Mouse (Mus musculus) neural tube, embryonic 12.5 days (tissue): ENCODE measurements at regions not wholly inside any gene's neighbourhood (a gene's known extent, or its start where the extent isn't known, plus 50 kb on each side); places are given as distances from the start of the nearest gene placed in this dataset.

Source experiments
- ATAC-seq: fragments of 200-750 bp; cut with Nextera tagmentation; 2 replicates; pipeline ENCODE4 v1.8.0; 2017; ENCODE audit warnings: low read depth, mild to moderate bottlenecking, moderate TSS enrichment, moderate library complexity; ENCODE audit not compliant: low FRiP score
- H3K27ac ChIP-seq: fragments of 300-500 bp; sonication (generic); 2 replicates; pipeline ENCODE4 v1.5.1; 2016
- H3K27me3 ChIP-seq: fragments of 300-500 bp; sonication (generic); replicated peaks from 2 replicates; pipeline ENCODE4 v1.6.1; 2016; ENCODE audit warnings: mild to moderate bottlenecking
- H3K36me3 ChIP-seq: fragments of 300-500 bp; sonication (generic); 2 replicates; pipeline ENCODE4 v1.6.1; 2016; ENCODE audit warnings: mild to moderate bottlenecking
- H3K4me1 ChIP-seq: fragments of 300-500 bp; sonication (generic); 2 replicates; pipeline ENCODE4 v1.6.1; 2016
- H3K4me2 ChIP-seq: fragments of 300-500 bp; sonication (generic); replicated peaks from 2 replicates; pipeline ENCODE4 v1.6.1; 2016; ENCODE audit warnings: mild to moderate bottlenecking
- H3K4me3 ChIP-seq: fragments of 300-500 bp; sonication (generic); 2 replicates; pipeline ENCODE4 v1.5.1; 2016
- H3K9ac ChIP-seq: fragments of 300-500 bp; sonication (generic); 2 replicates; pipeline ENCODE4 v1.6.1; 2016; ENCODE audit warnings: mild to moderate bottlenecking
- H3K9me3 ChIP-seq: fragments of 300-500 bp; sonication (generic); 2 replicates; pipeline ENCODE4 v1.6.1; 2016; ENCODE audit warnings: mild to moderate bottlenecking
- WGBS: fragments of 180-500 bp; shearing (Covaris S2); methylation state at CpG from one replicate; pipeline ENCODE4 v1.1.7; 2016; 5-methylcytosine and 5-hydroxymethylcytosine counted together

GRCm38 (mm10) chr13:48717036-48717435 lies 54.2 kb downstream of the Barx1 start:
- H3K36me3 ChIP-seq = no peaks in the 10 kb centered on the region
- H3K4me3 ChIP-seq = no peak overlapping the region
- no peak overlapping the region for H3K9ac ChIP-seq
- no peak overlapping the region for H3K27ac ChIP-seq
- 63% methylated on average over 16 of the region's 16 CpGs for WGBS
- H3K4me2 ChIP-seq = no peak overlapping the region
- ATAC-seq = no peak
- no peaks in the 10 kb centered on the region for H3K4me1 ChIP-seq
- peaks cover 7% of the 10 kb centered on the region; the same call in 1 of the 2 replicates for H3K9me3 ChIP-seq
- H3K27me3 ChIP-seq = no peaks in the 10 kb centered on the region

GRCm38 (mm10) chr13:48717451-48717850 lies 54.7 kb downstream of the Barx1 start:
- no peak for ATAC-seq
- Histone ChIP-seq H3K27ac (no peak overlapping the region), H3K27me3 (no peaks in the 10 kb centered on the region), H3K4me3 (no peak overlapping the region), H3K4me1 (no peaks in the 10 kb centered on the region), H3K4me2 (no peak overlapping the region), H3K9me3 (peaks cover 7% of the 10 kb centered on the region; the same call in 1 of the 2 replicates), H3K9ac (no peak overlapping the region), H3K36me3 (no peaks in the 10 kb centered on the region)
- WGBS = 71% methylated on average over 10 of the region's 10 CpGs

- H3K27me3 ChIP-seq = peaks cover 2% of the 10 kb centered on the region
- H3K4me2 ChIP-seq = no peak overlapping the region
- H3K9me3 ChIP-seq = peaks cover 7% of the 10 kb centered on the region; the same call in 1 of the 2 replicates
- no peak overlapping the region for H3K9ac ChIP-seq
- WGBS = 54% methylated on average over 8 of the region's 8 CpGs
- H3K36me3 ChIP-seq = no peaks in the 10 kb centered on the region
- no peak overlapping the region for H3K4me3 ChIP-seq
- ATAC-seq = no peak
- no peaks in the 10 kb centered on the region for H3K4me1 ChIP-seq
- H3K27ac ChIP-seq = no peak overlapping the region
These were observed 60.9 kb downstream of the Barx1 start for GRCm38 (mm10) chr13:48723676-48724075.

- Histone ChIP-seq H3K36me3 (no peaks in the 10 kb centered on the region), H3K4me2 (no peak overlapping the region), H3K9ac (no peak overlapping the region), H3K27ac (no peak overlapping the region), H3K9me3 (no peaks in the 10 kb centered on the region), H3K4me1 (peaks cover 9% of the 10 kb centered on the region), H3K27me3 (peaks cover 29% of the 10 kb centered on the region), H3K4me3 (no peak overlapping the region)
- WGBS = 54% methylated on average over 4 of the region's 4 CpGs
- no peak for ATAC-seq
These were observed 63.6 kb downstream of the Barx1 start for GRCm38 (mm10) chr13:48726430-48726829.

GRCm38 (mm10) chr13:48731046-48731996 lies 68.5 kb downstream of the Barx1 start:
- Histone ChIP-seq H3K9me3 (no peaks in the 10 kb centered on the region), H3K27ac (no peak overlapping the region), H3K36me3 (no peaks in the 10 kb centered on the region), H3K27me3 (peaks cover 68% of the 10 kb centered on the region), H3K4me1 (peaks cover 21% of the 10 kb centered on the region), H3K4me3 (peak overlapping the region; percentile 26), H3K9ac (no peak overlapping the region), H3K4me2 (peak overlapping the region; percentile 61)
- 2% methylated on average over 50 of the region's 51 CpGs for WGBS
- no peak for ATAC-seq

GRCm38 (mm10) chr13:48732168-48732841 lies 69.5 kb downstream of the Barx1 start:
- no peak for ATAC-seq
- H3K4me2 ChIP-seq = peak overlapping the region; percentile 61
- peaks cover 69% of the 10 kb centered on the region for H3K27me3 ChIP-seq
- no peaks in the 10 kb centered on the region for H3K36me3 ChIP-seq
- WGBS = 1% methylated on average over 29 of the region's 29 CpGs
- no peak overlapping the region for H3K4me3 ChIP-seq
- no peak overlapping the region for H3K9ac ChIP-seq
- no peak overlapping the region for H3K27ac ChIP-seq
- no peaks in the 10 kb centered on the region for H3K9me3 ChIP-seq
- H3K4me1 ChIP-seq = peaks cover 21% of the 10 kb centered on the region

GRCm38 (mm10) chr13:48734985-48735384 lies 72.2 kb downstream of the Barx1 start:
- WGBS = 62% methylated on average over 9 of the region's 9 CpGs
- Histone ChIP-seq H3K4me1 (peaks cover 19% of the 10 kb centered on the region), H3K27me3 (peaks cover 54% of the 10 kb centered on the region)

GRCm38 (mm10) chr13:48745566-48745965 lies 82.8 kb downstream of the Barx1 start:
- no peak overlapping the region for H3K27ac ChIP-seq
- no peak for ATAC-seq

More at GRCm38 (mm10) chr13:48734985-48735384, 72.2 kb downstream of the Barx1 start:
- Histone ChIP-seq H3K4me2 (no peak overlapping the region), H3K36me3 (no peaks in the 10 kb centered on the region), H3K9me3 (no peaks in the 10 kb centered on the region), H3K4me3 (no peak overlapping the region), H3K27ac (no peak overlapping the region), H3K9ac (no peak overlapping the region)
- ATAC-seq = no peak

GRCm38 (mm10) chr13:48746301-48746700 lies 83.5 kb downstream of the Barx1 start:
- H3K9ac ChIP-seq = no peak overlapping the region
- H3K9me3 ChIP-seq = no peaks in the 10 kb centered on the region
- ATAC-seq = no peak
- H3K27me3 ChIP-seq = peaks cover 7% of the 10 kb centered on the region; the same call in 1 of the 2 replicates
- H3K36me3 ChIP-seq = no peaks in the 10 kb centered on the region
- H3K4me1 ChIP-seq = no peaks in the 10 kb centered on the region
- H3K4me2 ChIP-seq = no peak overlapping the region
- no peak overlapping the region for H3K27ac ChIP-seq
- WGBS = 11% methylated on average over 7 of the region's 7 CpGs
- H3K4me3 ChIP-seq = no peak overlapping the region

More at GRCm38 (mm10) chr13:48745566-48745965, 82.8 kb downstream of the Barx1 start:
- WGBS = 50% methylated on average over 5 of the region's 5 CpGs
- Histone ChIP-seq H3K4me2 (no peak overlapping the region), H3K9me3 (no peaks in the 10 kb centered on the region), H3K4me1 (no peaks in the 10 kb centered on the region), H3K36me3 (no peaks in the 10 kb centered on the region), H3K27me3 (peaks cover 7% of the 10 kb centered on the region; the same call in 1 of the 2 replicates), H3K9ac (no peak overlapping the region), H3K4me3 (no peak overlapping the region)
